Mouse (Mus musculus) midbrain, embryonic 13.5 days (tissue): ENCODE data around the gene Wdr11. TPM values are rescaled to one million over a fixed set of nuclear protein-coding genes. Genes with fewer than 3 reads are reported as not detected.

Source experiments
- ATAC-seq: fragments of 200-750 bp; cut with Nextera tagmentation; 2 replicates; pipeline ENCODE4 v1.8.0; 2017; ENCODE audit warnings: mild to moderate bottlenecking, moderate TSS enrichment, moderate library complexity
- H3K27ac ChIP-seq: fragments of 300-500 bp; sonication (generic); 2 replicates; pipeline ENCODE4 v1.5.1; 2015; ENCODE audit warnings: inconsistent platforms, mild to moderate bottlenecking, moderate library complexity
- H3K27me3 ChIP-seq: fragments of 300-500 bp; sonication (generic); 2 replicates; pipeline ENCODE4 v1.6.1; 2015; ENCODE audit warnings: mild to moderate bottlenecking, inconsistent platforms
- H3K36me3 ChIP-seq: fragments of 300-500 bp; sonication (generic); 2 replicates; pipeline ENCODE4 v1.6.1; 2015; ENCODE audit warnings: mild to moderate bottlenecking, inconsistent platforms
- H3K4me1 ChIP-seq: fragments of 300-500 bp; sonication (generic); replicated peaks from 2 replicates; pipeline ENCODE4 v1.6.1; 2015; ENCODE audit warnings: inconsistent platforms
- H3K4me2 ChIP-seq: fragments of 300-500 bp; sonication (generic); replicated peaks from 2 replicates; pipeline ENCODE4 v1.6.1; 2015; ENCODE audit warnings: moderate library complexity, mild to moderate bottlenecking, inconsistent platforms
- H3K4me3 ChIP-seq: fragments of 300-500 bp; sonication (generic); replicated peaks from 2 replicates; pipeline ENCODE4 v1.5.1; 2015; ENCODE audit warnings: mild to moderate bottlenecking, inconsistent platforms
- H3K9ac ChIP-seq: fragments of 300-500 bp; sonication (generic); replicated peaks from 2 replicates; pipeline ENCODE4 v1.6.1; 2015; ENCODE audit warnings: mild to moderate bottlenecking, inconsistent platforms
- H3K9me3 ChIP-seq: fragments of 300-500 bp; sonication (generic); 2 replicates; pipeline ENCODE4 v1.6.1; 2016; ENCODE audit warnings: mild to moderate bottlenecking, inconsistent platforms
- WGBS: fragments of 180-500 bp; shearing (Covaris S2); methylation state at CpG from one replicate; pipeline ENCODE4 v1.1.7; 2015; 5-methylcytosine and 5-hydroxymethylcytosine counted together
- polyA plus RNA-seq: library from polyadenylated mRNA; unstranded; fragments of >200 nt; fragmentation: Nextera tagmentation; extraction: Ambion mirVana; gene quantifications from 2 replicates; pipeline ENCODE4 v1.2.1, GENCODE M21; 2015

Gene Wdr11
- polyA plus RNA-seq, 1 experiment from 2014 or later, result 37.7 TPM

DNA sequence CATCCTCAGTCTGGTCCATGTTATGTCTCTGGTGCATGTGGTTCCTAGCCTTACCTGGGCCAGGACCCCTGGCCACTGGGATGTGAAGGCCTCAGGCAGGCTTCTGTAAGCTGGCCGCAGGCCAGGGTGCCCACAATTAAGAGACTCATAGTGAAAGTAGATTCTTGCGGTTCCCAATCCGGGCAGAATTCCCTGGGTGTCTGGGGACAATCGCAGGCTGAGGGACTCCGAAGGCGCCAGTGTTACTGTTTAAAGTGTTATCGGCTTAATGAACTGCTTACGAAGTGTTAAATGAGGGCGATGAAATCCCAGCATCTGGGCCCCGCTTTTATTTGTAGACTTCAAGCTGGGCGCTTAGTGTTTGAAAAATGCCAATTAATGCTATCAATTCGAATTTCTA lies 63.3 kb downstream of the Wdr11 start:
- ATAC-seq, result no peak
- peaks cover 33% of the 10 kb centered on the region for H3K4me1 ChIP-seq
- peaks cover 79% of the 10 kb centered on the region for H3K27me3 ChIP-seq

DNA sequence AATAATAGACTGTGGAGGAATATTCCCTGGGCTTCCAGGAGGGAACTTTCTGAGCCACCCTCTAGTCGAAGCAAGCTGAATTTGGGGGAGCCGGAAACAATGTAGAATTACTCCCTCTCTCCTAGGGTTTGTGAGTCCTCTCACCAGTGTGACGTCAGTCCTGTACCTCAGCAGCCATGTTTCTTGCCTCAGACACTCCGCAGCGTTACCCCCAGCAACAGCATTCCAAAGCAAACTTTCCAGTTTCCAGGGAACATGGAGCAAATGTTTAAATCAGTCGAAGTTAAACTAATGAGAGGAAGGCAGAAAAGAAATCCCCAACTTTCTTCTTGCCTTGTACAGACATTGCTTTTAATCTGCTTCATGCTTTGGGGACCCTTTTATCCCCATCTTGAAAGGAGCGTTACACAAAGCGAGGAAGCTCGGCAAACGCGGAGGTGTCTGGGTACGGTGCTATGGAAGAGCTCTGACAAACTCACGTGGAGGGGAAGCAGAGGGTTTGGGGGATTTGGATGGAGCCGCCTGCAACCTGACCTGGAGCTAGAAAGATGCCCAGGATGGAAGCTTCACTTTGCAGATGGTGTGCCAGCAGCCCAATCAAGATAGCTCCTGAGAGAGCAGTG lies 64.1 kb downstream of the Wdr11 start:
- H3K4me1 ChIP-seq, result peaks cover 33% of the 10 kb centered on the region
- ATAC-seq, result no peak
- H3K36me3 ChIP-seq, result no peaks in the 10 kb centered on the region
- WGBS, result 28% methylated on average over 14 of the region's 14 CpGs
- H3K9ac ChIP-seq, result no peak overlapping the region
- no peak overlapping the region for H3K27ac ChIP-seq
- H3K4me3 ChIP-seq, result no peak overlapping the region
- H3K4me2 ChIP-seq, result no peak overlapping the region
- peaks cover 77% of the 10 kb centered on the region for H3K27me3 ChIP-seq
- no peaks in the 10 kb centered on the region for H3K9me3 ChIP-seq

More for the DNA sequence above, 63.3 kb downstream of the Wdr11 start:
- 26% methylated on average over 12 of the region's 12 CpGs for WGBS
- no peak overlapping the region for H3K27ac ChIP-seq
- H3K9ac ChIP-seq, result no peak overlapping the region
- H3K36me3 ChIP-seq, result no peaks in the 10 kb centered on the region
- no peaks in the 10 kb centered on the region for H3K9me3 ChIP-seq
- H3K4me3 ChIP-seq, result no peak overlapping the region
- no peak overlapping the region for H3K4me2 ChIP-seq

GRCm38 (mm10) chr7:129657867-129658266 lies 66.2 kb downstream of the Wdr11 start:
- 78% methylated on average over 8 of the region's 8 CpGs for WGBS
- no peak overlapping the region for H3K4me2 ChIP-seq
- no peak overlapping the region for H3K4me3 ChIP-seq
- H3K9ac ChIP-seq, result no peak overlapping the region
- no peaks in the 10 kb centered on the region for H3K9me3 ChIP-seq
- H3K27me3 ChIP-seq, result peaks cover 59% of the 10 kb centered on the region
- H3K4me1 ChIP-seq, result peaks cover 43% of the 10 kb centered on the region
- H3K36me3 ChIP-seq, result no peaks in the 10 kb centered on the region
- ATAC-seq, result no peak
- H3K27ac ChIP-seq, result no peak overlapping the region

- Histone ChIP-seq H3K4me3 (no peak overlapping the region), H3K27me3 (peaks cover 52% of the 10 kb centered on the region), H3K9ac (no peak overlapping the region), H3K9me3 (no peaks in the 10 kb centered on the region), H3K4me2 (no peak overlapping the region), H3K4me1 (peaks cover 44% of the 10 kb centered on the region), H3K36me3 (no peaks in the 10 kb centered on the region), H3K27ac (no peak overlapping the region)
- no peak for ATAC-seq
- 83% methylated on average over 8 of the region's 8 CpGs for WGBS
Observed at GRCm38 (mm10) chr7:129659755-129660154, 68.1 kb downstream of the Wdr11 start.

DNA sequence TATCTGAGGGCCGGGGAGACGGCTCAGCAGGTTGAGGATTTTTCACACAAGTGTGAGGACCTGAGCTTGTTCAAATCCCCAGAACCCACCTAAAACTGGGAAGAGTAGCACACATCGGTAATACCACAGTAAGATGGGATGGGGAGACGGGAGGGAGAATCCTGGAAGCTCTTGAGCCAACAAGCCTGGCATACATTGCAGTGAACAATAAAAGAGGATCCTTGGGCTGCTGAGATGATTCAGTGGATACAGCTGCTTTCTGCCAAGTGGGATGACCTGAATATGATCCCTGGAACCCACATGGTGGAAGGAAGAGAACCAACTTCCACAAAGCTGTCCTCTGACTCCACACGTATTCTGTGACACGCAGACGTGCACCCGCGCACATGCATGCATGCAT lies 68.9 kb downstream of the Wdr11 start:
- H3K27me3 ChIP-seq, result peaks cover 52% of the 10 kb centered on the region

DNA sequence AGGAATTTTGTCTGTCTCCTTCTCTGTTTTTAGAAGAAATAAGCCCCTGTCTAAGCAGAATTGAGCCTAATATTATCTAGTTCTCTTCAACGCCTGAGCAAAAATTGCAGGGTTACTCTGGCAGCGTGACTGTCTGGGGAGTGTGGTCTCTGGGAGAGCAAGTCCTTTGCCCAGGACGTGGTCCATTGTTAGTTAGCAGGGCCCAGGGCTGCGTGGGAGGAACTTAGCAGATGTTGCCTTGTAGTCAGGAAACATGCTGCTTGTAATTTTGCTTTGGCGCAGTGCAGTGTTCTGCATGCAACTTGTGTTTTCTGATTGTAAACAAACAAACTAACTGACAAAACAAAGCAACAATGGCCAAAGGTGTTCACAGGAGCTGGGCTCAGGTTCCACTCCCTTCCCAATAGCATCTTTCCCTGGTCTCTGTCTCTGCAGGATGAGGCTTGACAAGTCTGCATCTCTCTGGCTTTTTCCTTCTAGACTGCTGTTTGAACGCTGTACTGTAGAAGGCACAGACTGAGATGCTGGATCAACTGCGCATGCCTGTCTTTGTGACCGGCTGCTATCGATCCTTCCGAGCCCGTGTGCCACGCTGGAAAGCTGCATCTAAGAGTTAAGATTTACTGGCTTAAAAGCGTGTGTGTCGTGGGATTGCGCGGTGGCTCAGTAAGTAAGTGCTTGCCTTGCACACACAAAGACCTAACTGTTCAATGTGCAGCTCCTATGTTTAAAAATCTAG lies 70.6 kb downstream of the Wdr11 start:
- H3K27me3 ChIP-seq, result peaks cover 45% of the 10 kb centered on the region
- H3K9ac ChIP-seq, result no peak overlapping the region
- no peak overlapping the region for H3K27ac ChIP-seq
- H3K9me3 ChIP-seq, result no peaks in the 10 kb centered on the region
- no peak overlapping the region for H3K4me3 ChIP-seq
- H3K4me2 ChIP-seq, result no peak overlapping the region
- no peak for ATAC-seq
- no peaks in the 10 kb centered on the region for H3K36me3 ChIP-seq
- H3K4me1 ChIP-seq, result peaks cover 31% of the 10 kb centered on the region
- 58% methylated on average over 16 of the region's 16 CpGs for WGBS

More for the DNA sequence above, 68.9 kb downstream of the Wdr11 start:
- ATAC-seq, result no peak
- Histone ChIP-seq H3K9me3 (no peaks in the 10 kb centered on the region), H3K27ac (no peak overlapping the region), H3K4me3 (no peak overlapping the region), H3K4me1 (peaks cover 36% of the 10 kb centered on the region), H3K4me2 (no peak overlapping the region), H3K36me3 (no peaks in the 10 kb centered on the region), H3K9ac (no peak overlapping the region)
- WGBS, result 84% methylated on average over 9 of the region's 9 CpGs

DNA sequence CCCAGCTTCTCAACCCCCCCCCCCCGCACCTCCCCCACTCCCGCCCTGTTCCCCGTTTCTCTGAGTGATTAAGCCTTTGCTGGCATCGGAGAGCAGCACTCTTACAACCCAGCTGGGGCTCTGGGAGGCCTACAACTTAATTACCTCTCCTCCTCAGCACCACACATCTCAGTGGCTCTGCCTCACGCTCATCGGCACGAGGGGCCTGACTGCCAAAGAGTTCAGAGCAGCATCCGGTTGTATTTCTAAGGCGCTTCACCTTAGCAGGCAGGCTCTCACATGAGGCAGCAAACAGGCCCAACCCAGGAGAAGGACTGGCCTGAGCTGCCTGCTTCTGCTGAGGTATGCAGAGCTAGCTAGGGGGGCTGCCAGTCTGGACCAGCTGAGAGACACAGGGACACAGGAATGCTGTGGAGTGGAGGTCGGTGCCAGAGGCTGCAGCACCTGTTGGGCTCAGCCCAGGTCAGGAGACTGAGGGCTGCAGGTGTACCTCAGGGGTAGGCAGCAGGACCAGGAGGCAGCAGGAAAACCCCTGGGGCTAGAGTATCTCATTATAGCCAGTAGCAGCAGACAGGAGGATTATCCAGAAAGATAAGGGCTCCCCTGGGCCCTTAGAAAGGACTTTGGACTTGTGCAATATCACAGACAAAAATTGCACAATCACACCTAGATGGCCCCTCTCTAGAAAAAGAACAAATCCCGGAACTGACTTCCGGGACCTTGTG lies 72.3 kb downstream of the Wdr11 start:
- peak; percentile 63 for ATAC-seq
- no peaks in the 10 kb centered on the region for H3K9me3 ChIP-seq
- 18% methylated on average over 12 of the region's 12 CpGs for WGBS

DNA sequence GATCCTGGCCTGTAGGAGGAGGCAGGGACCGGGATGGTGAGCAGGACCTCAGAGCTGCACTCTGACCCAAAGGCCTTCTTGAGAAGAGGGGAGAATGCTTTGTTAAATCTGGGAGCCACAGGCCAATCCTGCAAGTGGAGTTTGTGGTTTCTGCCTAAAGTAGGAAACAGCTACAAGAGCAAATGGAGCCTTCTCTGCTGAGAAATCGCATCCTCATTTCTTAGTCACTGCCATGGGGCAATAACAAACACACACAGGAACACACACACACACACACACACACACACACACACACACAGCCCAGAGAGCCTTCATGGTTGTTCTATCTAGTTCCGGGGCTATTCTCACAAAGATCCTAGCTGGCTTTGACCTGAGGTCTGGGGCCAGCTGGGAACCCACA lies 73.7 kb downstream of the Wdr11 start:
- Histone ChIP-seq H3K9ac (no peak overlapping the region), H3K4me2 (no peak overlapping the region), H3K9me3 (no peaks in the 10 kb centered on the region), H3K27ac (no peak overlapping the region), H3K4me3 (no peak overlapping the region), H3K27me3 (peaks cover 26% of the 10 kb centered on the region), H3K36me3 (no peaks in the 10 kb centered on the region), H3K4me1 (peaks cover 28% of the 10 kb centered on the region)
- ATAC-seq, result no peak
- 88% methylated on average over 3 of the region's 3 CpGs for WGBS

More for the DNA sequence above, 72.3 kb downstream of the Wdr11 start:
- no peak overlapping the region for H3K4me2 ChIP-seq
- no peaks in the 10 kb centered on the region for H3K36me3 ChIP-seq
- H3K27ac ChIP-seq, result no peak overlapping the region
- no peak overlapping the region for H3K4me3 ChIP-seq
- H3K27me3 ChIP-seq, result peaks cover 39% of the 10 kb centered on the region
- peaks cover 28% of the 10 kb centered on the region for H3K4me1 ChIP-seq
- 0 out of 2 replicates have a peak overlapping the region, but pooled peaks have one; percentile 36 for H3K9ac ChIP-seq

DNA sequence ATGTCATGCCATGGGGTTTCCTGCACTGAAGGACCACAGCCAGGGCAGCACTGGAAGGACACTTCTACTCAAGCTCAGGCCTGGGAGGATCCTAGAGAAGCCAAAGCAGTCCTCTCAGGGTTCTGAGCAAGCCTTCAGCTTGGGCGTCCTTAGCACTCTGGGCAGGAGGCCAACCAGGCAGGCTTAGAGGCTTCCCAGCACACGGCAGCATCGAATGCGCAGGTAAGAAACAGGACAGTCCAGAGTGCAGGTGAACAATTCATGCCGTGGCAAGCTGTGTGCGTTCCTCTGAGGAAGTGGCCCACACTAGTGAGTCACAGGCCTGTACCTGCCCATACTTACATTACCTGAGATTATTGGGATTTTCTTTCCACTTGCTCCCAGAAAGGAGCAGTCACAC lies 74.3 kb downstream of the Wdr11 start:
- Histone ChIP-seq H3K9me3 (no peaks in the 10 kb centered on the region), H3K27ac (no peak overlapping the region), H3K27me3 (peaks cover 23% of the 10 kb centered on the region), H3K9ac (no peak overlapping the region), H3K4me2 (no peak overlapping the region), H3K4me1 (peaks cover 28% of the 10 kb centered on the region), H3K4me3 (no peak overlapping the region), H3K36me3 (no peaks in the 10 kb centered on the region)
- no peak for ATAC-seq
- WGBS, result 84% methylated on average over 6 of the region's 6 CpGs

- peaks cover 27% of the 10 kb centered on the region for H3K27me3 ChIP-seq
- H3K4me1 ChIP-seq, result peaks cover 28% of the 10 kb centered on the region
- no peaks in the 10 kb centered on the region for H3K9me3 ChIP-seq
- H3K36me3 ChIP-seq, result no peaks in the 10 kb centered on the region
- H3K27ac ChIP-seq, result no peak overlapping the region
- no peak overlapping the region for H3K9ac ChIP-seq
- H3K4me3 ChIP-seq, result no peak overlapping the region
- no peak overlapping the region for H3K4me2 ChIP-seq
- no peak for ATAC-seq
- WGBS, result 69% methylated on average over 2 of the region's 2 CpGs
Observed at GRCm38 (mm10) chr7:129666526-129666925, 74.9 kb downstream of the Wdr11 start.

DNA sequence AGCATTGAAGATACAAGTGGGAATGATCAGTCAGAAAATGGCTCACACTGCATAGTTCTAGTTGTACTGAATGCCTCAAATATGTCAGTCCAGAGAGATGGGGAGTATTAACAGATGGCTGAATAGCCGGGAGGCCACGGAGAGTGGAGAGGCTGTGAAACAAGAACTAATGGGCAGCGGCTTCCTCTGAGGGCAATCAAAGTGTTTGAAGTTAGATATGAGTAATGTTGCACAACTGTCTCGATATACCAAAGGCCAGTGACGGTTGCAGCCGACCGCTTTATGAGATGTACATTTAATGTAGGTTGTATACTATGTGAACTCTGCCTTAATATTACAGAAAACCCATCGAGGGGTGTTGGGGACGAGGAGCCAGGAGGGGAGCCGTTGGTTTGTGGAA lies 78.6 kb downstream of the Wdr11 start:
- Histone ChIP-seq H3K9ac (no peak overlapping the region), H3K27me3 (peaks cover 20% of the 10 kb centered on the region), H3K4me2 (no peak overlapping the region), H3K36me3 (no peaks in the 10 kb centered on the region), H3K9me3 (no peaks in the 10 kb centered on the region), H3K27ac (no peak overlapping the region), H3K4me1 (peaks cover 13% of the 10 kb centered on the region; the same call in 1 of the 2 replicates), H3K4me3 (no peak overlapping the region)
- WGBS, result 89% methylated on average over 10 of the region's 10 CpGs
- no peak for ATAC-seq
